Mouse (Mus musculus): Measurements from ENCODE around the gene Gale.

- TF ChIP-seq ZC3H11A (IDR thresholded peaks at IDR 0.05; ENCODE audit: borderline replicate concordance, low read depth, low read length) (no peak), MAFK (IDR thresholded peaks at IDR 0.05; ENCODE audit: insufficient read depth, low read depth, low read length) (no peak), HCFC1 (IDR thresholded peaks at IDR 0.05; ENCODE audit: borderline replicate concordance, insufficient read depth, low read length) (no peak), CHD2 (IDR thresholded peaks at IDR 0.05; ENCODE audit: low read depth, low read length) (no peak)
These were observed 21.3 kb upstream of the Gale start for GRCm38 (mm10) chr4:135942193-135942592.

Measured in ES-E14 (cell line).